In genomic region chr8:109338220-109338835, GRCm38 (mm10) we compare ENCODE assay signal across 18 mouse cellular contexts.
A peak's percentile ranks its signal among the peaks of the same experiment; 100 is the strongest.
DNase-seq lines count a peak whose midpoint lies in the region; ATAC-seq and TF ChIP-seq lines count a peak whose summit lies in the region.
"Had no signal": no experiment of that assay in that cellular context is flagged by ENCODE, and none has a peak within 500 bp of the region (broad histone marks: within the 10 kb centered on the region; RNA-seq: fewer than 3 reads in every experiment).

No protein-coding gene starts in this region.

- no peak for TF ChIP-seq CTCF in brain, embryonic 14.5 days (IDR thresholded peaks at IDR 0.05; ENCODE audit: borderline replicate concordance, extremely low read depth, insufficient read depth, insufficient read length)
- TF ChIP-seq CTCF in stomach, postnatal 0 days (IDR thresholded peaks at IDR 0.05; ENCODE audit: low read depth): no peak
- TF ChIP-seq CTCF in lung, postnatal 0 days (IDR thresholded peaks at IDR 0.05): no peak

- TF ChIP-seq POLR2A in brain, embryonic 14.5 days (IDR thresholded peaks at IDR 0.05; ENCODE audit: borderline replicate concordance, extremely low read depth, insufficient read depth, insufficient read length, poor library complexity, severe bottlenecking): no peak

- H3K4me3 ChIP-seq in forebrain, embryonic 13.5 days: peak overlapping the region; percentile 17
- H3K4me3 ChIP-seq in hindbrain, embryonic 13.5 days: peak overlapping the region; percentile 19
- peak overlapping the region; percentile 19 for H3K4me3 ChIP-seq in midbrain, embryonic 15.5 days
- H3K4me3 ChIP-seq in stomach, postnatal 0 days (ENCODE audit: low read depth, low read length): no peak overlapping the region
- no peak overlapping the region for H3K4me3 ChIP-seq in lung, postnatal 0 days (ENCODE audit: low read depth, low read length)
- H3K4me3 ChIP-seq: stomach, embryonic 15.5 days had no signal

- peak overlapping the region; percentile 54 for H3K4me2 ChIP-seq in forebrain, embryonic 13.5 days
- H3K4me2 ChIP-seq in hindbrain, embryonic 13.5 days: peak overlapping the region; percentile 44
- peak overlapping the region; percentile 35 for H3K4me2 ChIP-seq in midbrain, embryonic 15.5 days
- no peak overlapping the region for H3K4me2 ChIP-seq in stomach, postnatal 0 days (replicated peaks; ENCODE audit: low read depth)
- no peak overlapping the region for H3K4me2 ChIP-seq in lung, postnatal 0 days (replicated peaks; ENCODE audit: low read depth, low read length)
- H3K4me2 ChIP-seq: heart, embryonic 11.5 days; stomach, embryonic 15.5 days had no signal

- peak overlapping the region; percentile 37 for H3K9ac ChIP-seq in forebrain, embryonic 13.5 days
- no peak overlapping the region for H3K9ac ChIP-seq in hindbrain, embryonic 13.5 days
- H3K9ac ChIP-seq in midbrain, embryonic 15.5 days: no peak overlapping the region
- H3K9ac ChIP-seq in stomach, postnatal 0 days (ENCODE audit: low read length): no peak overlapping the region
- H3K9ac ChIP-seq in lung, postnatal 0 days (replicated peaks; ENCODE audit: low read depth): no peak overlapping the region
- H3K9ac ChIP-seq: liver, postnatal 0 days; stomach, embryonic 15.5 days had no signal

- H3K27me3 ChIP-seq in forebrain, embryonic 13.5 days: no peaks in the 10 kb centered on the region
- H3K27me3 ChIP-seq in hindbrain, embryonic 13.5 days: no peaks in the 10 kb centered on the region
- no peaks in the 10 kb centered on the region for H3K27me3 ChIP-seq in midbrain, embryonic 15.5 days (replicated peaks)
- no peaks in the 10 kb centered on the region for H3K27me3 ChIP-seq in stomach, postnatal 0 days (ENCODE audit: control insufficient read depth, insufficient read depth, low read length)
- no peaks in the 10 kb centered on the region for H3K27me3 ChIP-seq in lung, postnatal 0 days (replicated peaks; ENCODE audit: insufficient read depth, low read length)
- H3K27me3 ChIP-seq: stomach, embryonic 15.5 days had no signal

- peaks cover 29% of the 10 kb centered on the region for H3K4me1 ChIP-seq in forebrain, embryonic 13.5 days
- H3K4me1 ChIP-seq in hindbrain, embryonic 13.5 days (replicated peaks): peaks cover 24% of the 10 kb centered on the region
- peaks cover 19% of the 10 kb centered on the region for H3K4me1 ChIP-seq in midbrain, embryonic 15.5 days
- H3K4me1 ChIP-seq in stomach, postnatal 0 days (replicated peaks; ENCODE audit: control insufficient read depth, insufficient read depth): no peaks in the 10 kb centered on the region
- no peaks in the 10 kb centered on the region for H3K4me1 ChIP-seq in lung, postnatal 0 days (ENCODE audit: insufficient read depth, low read depth, low read length)
- H3K4me1 ChIP-seq: stomach, embryonic 15.5 days had no signal

- 25% methylated on average over 14 of the region's 14 CpGs for WGBS in forebrain, embryonic 13.5 days
- 22% methylated on average over 14 of the region's 14 CpGs for WGBS in hindbrain, embryonic 13.5 days
- WGBS in midbrain, embryonic 15.5 days: 27% methylated on average over 14 of the region's 14 CpGs
- WGBS in stomach, postnatal 0 days: 85% methylated on average over 14 of the region's 14 CpGs
- WGBS in lung, postnatal 0 days: 84% methylated on average over 14 of the region's 14 CpGs

- no peak for TF ChIP-seq EP300 in stomach, postnatal 0 days (optimal IDR thresholded peaks at IDR 0.05)
- no peak for TF ChIP-seq EP300 in lung, postnatal 0 days (IDR thresholded peaks at IDR 0.05)

- H3K27ac ChIP-seq in forebrain, embryonic 13.5 days: no peak overlapping the region; the same call in 1 of the 2 replicates
- H3K27ac ChIP-seq in hindbrain, embryonic 13.5 days: peak overlapping the region; percentile 76
- H3K27ac ChIP-seq in midbrain, embryonic 15.5 days: peak overlapping the region; percentile 48; the same call in 1 of the 2 replicates
- no peak overlapping the region for H3K27ac ChIP-seq in stomach, postnatal 0 days (replicated peaks)
- no peak overlapping the region for H3K27ac ChIP-seq in lung, postnatal 0 days (ENCODE audit: low read length)
- H3K27ac ChIP-seq: stomach, embryonic 15.5 days had no signal

- H3K9me3 ChIP-seq in forebrain, embryonic 13.5 days (replicated peaks): no peaks in the 10 kb centered on the region
- no peaks in the 10 kb centered on the region for H3K9me3 ChIP-seq in hindbrain, embryonic 13.5 days
- no peaks in the 10 kb centered on the region for H3K9me3 ChIP-seq in midbrain, embryonic 15.5 days
- H3K9me3 ChIP-seq in stomach, postnatal 0 days (ENCODE audit: control insufficient read depth, low read length): no peaks in the 10 kb centered on the region
- H3K9me3 ChIP-seq in lung, postnatal 0 days (ENCODE audit: low read length): no peaks in the 10 kb centered on the region
- H3K9me3 ChIP-seq: stomach, embryonic 15.5 days had no signal

- H3K36me3 ChIP-seq in forebrain, embryonic 13.5 days (ENCODE audit: poor library complexity, severe bottlenecking): no peaks in the 10 kb centered on the region
- no peaks in the 10 kb centered on the region for H3K36me3 ChIP-seq in hindbrain, embryonic 13.5 days
- no peaks in the 10 kb centered on the region for H3K36me3 ChIP-seq in midbrain, embryonic 15.5 days (replicated peaks)
- H3K36me3 ChIP-seq in stomach, postnatal 0 days (ENCODE audit: control insufficient read depth, insufficient read depth, low read length): no peaks in the 10 kb centered on the region
- no peaks in the 10 kb centered on the region for H3K36me3 ChIP-seq in lung, postnatal 0 days (ENCODE audit: insufficient read depth, low read length)
- H3K36me3 ChIP-seq: stomach, embryonic 15.5 days had no signal

- ATAC-seq in forebrain, embryonic 13.5 days: no peak
- no peak for ATAC-seq in hindbrain, embryonic 13.5 days (ENCODE audit: low FRiP score)
- no peak for ATAC-seq in midbrain, embryonic 15.5 days (replicated peaks)
- no peak for ATAC-seq in stomach, postnatal 0 days (ENCODE audit: low FRiP score, low TSS enrichment)
- no peak for ATAC-seq in lung, postnatal 0 days
- ATAC-seq: liver, postnatal 0 days had no signal

- DNase-seq in brain, embryonic 14.5 days (ENCODE audit: low read depth): peak; percentile 68
- DNase-seq in stomach, postnatal 0 days (ENCODE audit: low spot score): no peak
- no peak for DNase-seq in lung, postnatal 0 days (ENCODE audit: low spot score)
- no peak for DNase-seq in left cerebral cortex, postnatal 36 days (ENCODE audit: low spot score in 2 of 2)
- no peak for DNase-seq in T-cell, adult 2 months (ENCODE audit: low spot score)
- DNase-seq: adrenal gland, postnatal 14 days; B cell, adult 2 months; cerebellum, adult 9-10 months; gastrocnemius, postnatal 25 days; heart, postnatal 14 days; liver; liver, postnatal 0 days; lung, postnatal 4 days had no signal

- intact Hi-C loops in left cerebral cortex, postnatal 36 days (cut with DNase I): no loop called here

Comparison
In these comparisons a context has a peak if more than half of its experiments do, and no peak if none do; other contexts are left out.
1. H3K27ac ChIP-seq: peak in hindbrain, embryonic 13.5 days (single experiment) and midbrain, embryonic 15.5 days (single experiment); none in forebrain, embryonic 13.5 days (single experiment), stomach, postnatal 0 days (single experiment) and lung, postnatal 0 days (single experiment).
2. H3K4me2 ChIP-seq: peak in forebrain, embryonic 13.5 days (single experiment), hindbrain, embryonic 13.5 days (single experiment) and midbrain, embryonic 15.5 days (single experiment); none in stomach, postnatal 0 days (single experiment) and lung, postnatal 0 days (single experiment).
3. H3K4me3 ChIP-seq: peak in forebrain, embryonic 13.5 days (single experiment), hindbrain, embryonic 13.5 days (single experiment) and midbrain, embryonic 15.5 days (single experiment); none in stomach, postnatal 0 days (single experiment) and lung, postnatal 0 days (single experiment).